Mouse (Mus musculus) ovary, postnatal 36 days (tissue): ENCODE data around the gene Myh3.

ENCODE experiments used
- DNase-seq: peaks from one replicate; pipeline ENCODE4 v3.0.0; 2022; ENCODE audit warnings: low spot score, mixed read lengths

Gene Myh3

DNA sequence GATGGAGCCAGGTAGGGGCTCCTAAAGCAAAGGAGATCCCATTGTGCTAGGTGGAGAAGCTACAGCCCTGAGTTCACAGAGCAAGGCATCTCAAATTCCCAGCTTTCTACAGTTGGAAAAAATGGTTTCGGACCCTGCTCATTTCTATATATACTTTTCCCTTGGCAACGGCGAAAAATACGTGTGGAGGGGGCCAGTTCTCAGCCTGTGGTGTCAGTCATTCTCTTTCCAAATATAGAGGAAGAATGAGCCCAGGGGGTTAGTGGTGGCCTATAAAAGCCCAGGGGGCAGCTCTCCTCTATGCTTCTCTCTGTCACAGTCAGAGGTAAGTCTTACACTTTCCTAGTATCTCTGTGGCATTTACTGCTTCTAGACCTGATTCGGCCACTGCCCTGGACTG lies at the start of gene Myh3:
TSS of gene Myh3 (plus strand) at position 301 of the 400 bp plus-strand sequence.
- no peak for DNase-seq

DNA sequence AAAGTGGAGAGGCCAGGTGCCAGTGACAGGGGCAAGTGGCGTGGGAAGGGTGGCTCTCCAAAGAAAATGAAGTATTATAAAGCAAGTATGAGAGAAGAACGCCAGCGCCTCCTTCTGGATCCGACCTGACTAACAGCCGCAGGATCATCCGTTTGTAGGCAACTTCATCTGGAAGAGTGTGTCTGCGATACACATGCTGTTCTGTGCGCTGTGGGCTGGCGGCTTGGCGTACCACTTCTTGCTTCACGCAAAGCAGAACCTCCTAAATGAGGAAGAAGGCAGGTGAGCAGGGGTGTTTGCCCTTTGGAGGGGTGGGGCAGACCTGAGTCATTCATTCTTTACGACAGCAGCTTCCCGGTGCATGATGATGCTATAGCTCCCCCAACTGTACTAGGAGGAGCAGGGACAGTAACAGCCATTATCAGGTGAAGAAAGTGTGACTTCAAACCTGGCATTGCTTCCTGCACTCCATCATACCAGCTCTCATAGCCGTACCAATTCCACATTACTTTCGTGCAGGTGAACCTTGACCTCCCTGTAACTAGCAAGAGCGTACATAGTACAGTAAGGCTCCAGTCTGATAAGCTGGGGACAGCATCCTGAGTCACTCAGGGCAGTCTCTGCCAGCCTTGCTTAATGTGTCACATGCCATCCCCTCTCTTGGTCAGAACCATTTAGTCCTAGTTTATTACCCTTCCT lies 47.0 kb upstream of the Myh3 start:
- no peak for DNase-seq

DNA sequence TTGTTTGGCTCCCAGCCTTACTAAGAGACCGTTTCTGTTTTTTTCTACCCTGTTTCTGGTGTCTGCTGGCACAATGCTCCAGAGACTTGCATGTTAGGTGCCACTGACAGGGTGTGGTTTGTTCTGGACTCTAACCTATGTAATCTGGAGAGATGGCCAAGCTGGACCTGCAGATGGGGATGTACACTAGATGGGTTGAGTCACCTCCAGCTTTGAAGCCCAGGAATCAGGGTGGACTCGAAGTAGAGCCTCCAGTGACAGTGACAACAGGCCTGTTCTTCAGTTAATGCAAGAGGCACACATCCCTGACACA lies 46.5 kb upstream of the Myh3 start:
- no peak for DNase-seq

DNA sequence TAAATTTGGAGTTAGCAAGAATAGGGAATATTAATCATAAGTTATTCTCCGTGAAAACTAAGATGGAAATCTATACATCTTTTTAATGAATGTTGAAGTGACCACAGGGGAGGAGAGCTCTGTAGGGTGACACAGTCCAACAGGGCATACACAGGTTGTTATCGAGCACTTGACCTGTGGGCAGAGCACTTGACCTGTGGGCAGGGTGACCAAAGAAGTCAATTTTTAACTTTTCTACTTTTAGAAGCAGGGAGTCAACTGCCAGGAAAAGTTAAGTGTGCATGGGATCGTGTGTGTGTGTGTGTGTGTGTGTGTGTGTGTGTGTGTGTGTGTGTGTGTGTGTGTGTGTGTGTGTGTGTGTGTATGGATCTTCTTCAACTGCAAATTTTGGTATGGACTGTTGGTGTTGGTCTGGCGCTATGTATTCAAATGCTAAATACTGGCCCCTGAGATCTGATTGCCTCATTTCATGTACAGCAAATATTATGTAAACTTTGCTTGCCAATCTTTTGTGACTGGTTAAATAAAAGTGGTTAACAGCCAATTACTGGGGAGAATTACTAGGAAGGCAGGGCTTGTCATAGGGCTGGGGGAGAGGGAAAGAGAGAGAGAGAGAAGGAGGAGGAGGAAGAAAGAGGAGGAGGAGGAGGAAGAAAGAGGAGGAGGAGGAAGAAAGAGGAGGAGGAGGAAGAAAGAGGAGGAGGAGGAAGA lies 43.2 kb upstream of the Myh3 start:
- no peak for DNase-seq

DNA sequence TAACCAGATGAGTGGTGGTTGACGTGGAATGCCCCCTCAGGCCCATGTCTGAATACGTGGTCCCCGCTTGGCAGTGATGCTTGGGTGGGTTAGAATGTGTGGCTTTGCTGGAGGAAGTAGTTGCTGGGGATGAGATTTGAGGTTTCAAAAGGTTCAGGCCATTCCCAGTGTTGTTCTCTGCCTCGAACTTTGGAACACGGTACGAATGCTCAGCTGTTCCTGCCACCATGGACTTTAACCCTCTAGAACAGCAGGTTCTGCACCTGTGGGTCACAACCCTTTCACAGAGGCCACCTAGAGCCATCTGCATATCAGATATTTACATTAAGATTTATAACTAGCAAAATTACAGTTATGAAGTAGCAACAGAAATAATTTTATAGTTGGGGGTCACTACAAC lies 41.9 kb upstream of the Myh3 start:
- no peak for DNase-seq

DNA sequence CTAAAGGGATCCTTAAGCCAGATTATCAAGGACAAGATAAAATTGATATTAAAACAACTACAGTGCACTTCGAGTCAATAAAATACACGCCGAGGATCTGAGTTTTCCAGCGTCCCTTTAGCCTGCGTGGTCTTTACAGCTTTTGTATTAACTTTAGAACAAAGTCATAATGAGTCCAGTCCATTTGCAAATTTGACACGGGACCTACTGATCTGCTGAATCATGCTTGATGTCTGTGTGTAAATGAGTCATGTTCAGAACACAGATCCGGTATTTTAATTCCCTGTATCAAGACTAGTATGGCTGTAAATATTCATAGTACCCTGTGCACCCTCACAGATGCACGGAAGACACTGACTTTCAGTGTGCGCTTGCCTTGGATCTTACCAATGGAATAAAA lies 41.2 kb upstream of the Myh3 start:
- DNase-seq = no peak

DNA sequence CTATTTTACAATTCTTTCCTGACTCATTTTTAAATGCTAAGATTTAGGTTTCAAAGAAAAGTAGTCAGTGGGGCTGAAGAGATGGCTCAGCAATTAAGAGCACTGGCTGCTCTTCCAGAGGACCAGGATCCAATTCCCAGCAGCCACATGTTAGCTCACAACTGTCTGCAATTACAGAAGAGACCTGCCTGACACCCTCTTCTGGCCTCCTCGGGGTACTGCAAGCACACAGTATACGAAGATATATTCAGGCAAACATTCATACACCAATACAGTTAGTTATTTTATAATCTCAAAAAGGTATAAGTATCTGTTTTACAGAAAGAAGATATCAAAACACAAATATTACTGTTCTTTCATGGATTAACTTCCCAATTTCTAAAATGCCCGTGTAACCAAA lies 38.3 kb upstream of the Myh3 start:
- no peak for DNase-seq

DNA sequence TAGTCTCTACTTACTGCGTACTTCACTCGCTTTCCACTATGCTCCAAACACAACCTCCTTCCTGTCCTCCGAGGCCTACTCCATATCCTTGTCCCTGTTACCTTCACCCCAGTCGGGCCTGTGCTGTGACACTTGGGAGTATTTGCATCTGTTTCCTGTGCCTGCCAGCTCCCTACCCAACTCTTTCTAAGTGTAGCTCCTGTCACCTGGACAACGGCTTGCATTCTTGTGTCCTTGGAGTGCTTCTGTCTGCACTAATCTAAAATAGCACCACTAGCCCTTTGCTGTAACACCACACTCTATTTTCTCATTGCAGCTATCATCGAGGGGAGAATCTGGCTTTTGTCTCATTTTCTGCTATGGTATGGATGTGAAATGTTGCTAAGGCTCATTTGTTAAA lies 37.6 kb upstream of the Myh3 start:
- DNase-seq = no peak

DNA sequence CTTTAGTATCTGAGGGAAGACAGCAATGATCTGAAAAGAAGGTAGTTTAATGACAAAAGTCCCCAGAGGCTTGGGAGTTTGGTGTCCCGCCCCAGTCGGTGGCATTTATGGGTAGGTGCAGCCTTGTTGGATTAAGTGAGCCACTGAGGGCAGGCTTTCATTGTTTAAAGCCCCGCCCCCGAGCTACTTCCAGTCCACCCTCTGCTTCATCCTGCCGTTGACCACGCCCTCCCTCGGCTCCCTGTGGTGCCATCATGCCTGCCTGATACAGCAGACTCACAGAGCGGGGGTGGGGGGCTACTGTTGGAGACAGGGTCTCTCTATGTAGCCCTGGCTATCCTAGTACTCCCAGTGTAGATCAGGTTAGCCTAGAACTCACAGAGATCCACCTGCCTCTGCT lies 35.1 kb upstream of the Myh3 start:
- DNase-seq = no peak

DNA sequence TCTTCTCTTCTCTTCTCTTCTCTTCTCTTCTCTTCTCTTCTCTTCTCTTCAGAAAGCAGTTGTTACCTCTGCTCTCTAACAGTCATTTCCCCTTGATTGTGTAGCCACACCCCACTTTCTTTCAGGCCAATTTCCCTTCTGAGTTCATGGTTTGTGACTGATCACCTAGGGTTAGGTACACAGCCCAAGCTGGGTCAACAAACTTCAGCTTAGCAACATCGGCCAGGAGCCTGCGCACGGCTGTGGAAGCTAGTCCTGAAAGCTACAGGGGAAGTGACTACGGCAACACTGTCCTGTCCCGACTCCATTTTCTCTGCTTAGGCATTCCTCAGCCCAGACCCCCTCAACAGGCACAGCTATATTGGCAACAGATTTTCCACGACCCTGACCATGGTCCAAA lies 33.1 kb upstream of the Myh3 start:
- no peak for DNase-seq

DNA sequence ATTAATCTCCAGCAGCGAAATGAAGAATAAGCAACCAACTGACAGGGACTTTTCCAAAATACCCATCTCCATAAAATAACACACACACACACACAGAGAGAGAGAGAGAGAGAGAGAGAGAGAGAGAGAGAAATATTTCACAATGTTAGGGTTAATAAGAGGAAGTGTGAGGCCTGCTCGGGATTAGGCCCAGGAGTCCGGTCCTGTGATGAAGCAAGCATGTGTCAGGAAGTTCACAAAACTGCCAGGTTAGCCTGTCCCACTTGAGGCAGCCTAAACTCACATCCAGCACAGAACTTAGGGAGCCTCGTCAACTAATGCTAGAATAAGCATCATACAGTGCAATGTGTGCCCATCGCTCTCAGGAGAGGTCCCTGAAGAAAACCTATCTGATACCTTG lies 30.9 kb upstream of the Myh3 start:
- no peak for DNase-seq

DNA sequence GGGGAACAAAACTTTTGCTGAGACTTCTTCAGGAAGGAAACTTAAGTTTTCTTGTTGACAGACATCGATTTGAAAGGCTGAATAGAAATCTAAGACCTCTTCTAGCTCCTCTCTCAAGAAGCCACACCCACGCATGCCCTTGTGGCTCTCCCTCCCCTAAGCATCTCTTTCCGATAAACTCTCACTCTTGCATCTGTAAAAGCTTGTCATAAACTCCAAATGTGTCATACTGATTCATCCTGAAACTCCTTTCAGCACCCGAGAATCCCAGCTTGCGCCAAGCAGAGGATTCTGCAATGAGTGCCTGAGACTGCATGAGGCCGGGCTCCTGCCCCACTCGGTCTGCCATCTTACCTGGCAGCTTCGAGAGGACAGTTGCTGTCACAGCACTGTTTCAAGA lies 29.6 kb upstream of the Myh3 start:
- DNase-seq = no peak

DNA sequence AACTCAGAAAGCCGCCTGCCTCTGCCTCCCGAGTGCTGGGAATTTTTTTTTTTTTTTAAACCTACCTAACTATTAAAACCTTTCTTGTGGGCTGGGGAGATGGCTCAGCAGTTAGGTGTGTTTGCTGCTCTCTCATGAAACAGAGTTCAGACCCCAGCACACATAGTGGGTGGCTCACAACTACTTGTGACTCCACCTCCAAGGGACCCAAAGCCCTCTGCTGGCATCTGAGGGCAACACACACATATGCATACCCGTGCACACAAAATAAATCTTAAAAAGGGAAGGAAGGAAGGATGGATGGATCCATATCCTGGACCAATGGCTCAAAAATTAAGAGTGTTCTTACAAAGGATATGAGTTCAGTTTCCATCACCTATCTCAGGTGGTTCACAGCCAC lies 28.8 kb upstream of the Myh3 start:
- no peak for DNase-seq

DNA sequence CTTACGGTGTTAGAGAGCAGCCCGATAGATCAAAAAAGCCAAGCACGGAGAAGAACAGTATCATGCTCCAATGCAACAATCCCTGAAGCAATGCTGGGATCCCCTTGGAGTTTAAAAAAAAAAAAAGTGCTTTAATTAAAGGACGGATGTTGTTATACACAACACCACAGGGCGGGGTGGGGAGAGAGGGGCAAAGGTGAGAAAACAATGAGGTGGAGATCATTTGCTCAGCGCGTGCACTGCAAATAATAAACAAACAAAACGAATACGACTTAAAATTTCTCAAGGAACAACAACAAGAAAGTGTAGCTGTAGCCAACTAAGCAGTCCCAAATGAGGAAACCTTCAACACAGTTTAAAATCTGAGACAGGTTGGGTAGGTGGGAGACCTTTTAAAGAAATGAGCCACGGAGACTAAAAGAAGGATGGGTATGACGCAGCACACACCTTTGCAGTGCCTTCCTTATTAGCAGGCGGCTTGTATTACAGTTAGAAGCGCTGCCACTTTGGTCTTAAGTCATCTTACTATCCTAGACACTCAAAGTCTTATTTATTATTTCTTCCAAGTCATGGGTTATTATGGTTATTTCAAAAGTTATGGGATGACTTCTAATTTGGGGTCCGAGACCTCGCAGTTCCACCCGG lies 26.3 kb upstream of the Myh3 start:
- no peak for DNase-seq

DNA sequence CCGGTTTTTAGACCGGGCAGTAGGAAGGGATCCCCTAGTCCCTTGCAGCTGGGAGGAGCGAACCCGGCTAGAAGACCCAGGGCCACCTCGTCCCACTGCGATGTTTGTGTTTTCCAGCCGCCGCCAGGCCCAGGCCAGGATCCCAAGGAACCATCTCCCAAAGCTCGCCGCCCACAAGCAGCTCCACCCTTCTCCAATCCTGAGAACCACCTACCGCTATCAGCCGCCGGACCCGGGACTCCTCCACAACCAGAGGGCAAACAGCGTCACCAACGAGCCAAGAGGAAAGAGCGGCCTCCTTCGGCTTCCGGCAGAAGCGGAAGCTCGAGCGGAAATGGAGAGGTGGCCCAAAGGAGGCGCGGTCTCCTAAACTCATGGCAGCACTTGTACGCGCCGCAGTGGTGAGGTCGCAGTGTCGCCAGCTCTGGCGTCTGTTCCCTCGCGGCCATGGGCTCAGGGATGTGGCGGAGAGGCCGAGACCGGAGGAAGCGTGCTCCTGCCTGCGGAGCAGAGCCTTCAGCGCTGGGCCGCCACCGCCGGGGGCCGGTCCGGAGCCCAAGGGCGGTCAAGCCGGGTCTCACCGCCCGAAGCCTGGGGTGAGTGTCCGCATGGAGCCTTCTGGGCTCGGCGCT lies 25.7 kb upstream of the Myh3 start, which contains the start of the genes Adprm and Sco1:
TSS of gene Adprm (minus strand) at position 274 of the 632 bp plus-strand sequence.
TSS of gene Sco1 (plus strand) at position 350 of the 632 bp plus-strand sequence.
- peak; percentile 88 for DNase-seq

DNA sequence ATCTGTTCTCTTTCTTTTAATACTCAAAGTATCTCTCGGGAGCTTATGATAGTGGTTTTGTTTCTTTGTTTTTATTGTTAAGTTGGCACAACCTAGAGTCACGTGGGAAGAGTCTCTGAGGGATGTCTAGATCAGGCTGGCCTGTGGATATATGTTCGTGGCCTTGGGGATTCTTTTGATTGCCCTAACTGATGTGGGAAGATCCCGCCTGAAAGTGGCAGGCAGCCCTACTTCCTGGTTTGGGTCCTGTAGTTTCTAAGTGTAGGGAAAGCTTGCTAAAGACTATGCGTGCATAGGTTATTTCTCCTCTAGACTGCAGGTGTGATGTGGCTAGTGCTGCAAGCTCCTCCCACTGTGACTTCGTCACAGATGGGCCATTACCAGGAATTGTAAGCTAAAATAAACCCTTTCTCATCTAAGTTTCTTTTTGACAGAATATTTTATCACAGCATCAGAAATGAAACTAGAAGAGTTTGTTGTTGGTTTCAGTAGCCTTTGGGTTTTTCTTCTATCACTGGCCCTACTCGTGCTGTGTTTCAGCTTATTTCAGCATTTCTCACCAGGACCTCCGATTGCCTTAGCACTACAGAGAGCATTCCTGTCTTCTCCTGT lies 23.2 kb upstream of the Myh3 start:
- DNase-seq = no peak

DNA sequence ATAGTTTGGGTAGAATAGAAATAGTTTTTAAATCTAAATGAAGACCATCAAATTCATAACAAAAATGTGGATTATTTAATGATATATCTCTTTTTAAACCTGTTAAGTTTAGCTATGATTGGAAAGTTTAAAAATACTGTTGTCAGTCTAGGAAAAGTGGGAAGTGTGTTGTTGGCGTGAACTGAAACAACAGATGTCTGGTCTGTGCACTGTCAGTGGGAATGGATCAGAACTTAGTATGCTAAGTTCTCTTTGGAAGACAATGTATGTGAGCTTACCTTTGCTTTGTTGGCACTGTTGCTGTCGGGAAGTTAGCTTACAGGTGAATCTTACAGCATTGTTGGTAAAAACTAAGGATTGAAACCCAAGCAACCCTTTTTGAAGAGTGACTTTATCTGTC lies 16.8 kb upstream of the Myh3 start:
- no peak for DNase-seq

DNA sequence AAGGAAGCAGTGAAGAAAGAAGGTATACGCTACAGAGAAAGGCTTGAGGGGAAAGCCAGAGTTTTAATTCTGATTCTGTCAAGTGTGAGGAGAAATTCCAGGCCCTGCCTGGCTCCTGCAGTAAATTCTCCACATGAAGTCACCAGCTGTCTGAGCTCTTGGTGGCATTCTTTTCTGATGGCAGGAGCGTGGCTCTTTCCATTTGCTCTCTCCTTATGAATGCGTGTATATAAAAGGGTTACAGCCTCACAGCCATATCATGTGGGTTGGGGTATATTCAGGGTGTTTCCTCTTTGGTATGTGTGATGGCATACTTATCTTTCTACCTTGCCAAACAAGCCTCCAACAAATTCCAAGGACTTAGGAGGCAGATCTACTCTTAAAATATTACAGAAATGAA lies 15.4 kb upstream of the Myh3 start:
- no peak for DNase-seq

DNA sequence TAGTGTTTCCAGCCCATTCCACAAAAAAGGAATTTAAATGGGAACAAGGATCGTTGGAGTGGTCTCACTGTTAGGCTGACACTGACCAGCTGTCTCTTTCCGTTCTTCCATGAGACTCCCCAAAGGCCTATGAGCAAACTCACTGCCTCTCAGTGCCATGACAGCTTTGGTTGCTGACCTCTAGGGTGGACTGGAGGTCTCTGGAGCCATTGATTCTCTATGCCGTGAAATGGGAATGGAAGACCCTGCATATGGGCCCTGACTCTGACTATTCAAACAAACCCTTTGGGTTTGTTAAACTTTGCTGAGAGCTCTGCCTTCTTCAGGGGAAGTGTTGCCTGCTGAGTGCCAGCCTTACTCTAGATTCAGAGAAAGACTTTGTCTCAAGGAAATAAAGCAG lies 10.4 kb upstream of the Myh3 start:
- DNase-seq = no peak

DNA sequence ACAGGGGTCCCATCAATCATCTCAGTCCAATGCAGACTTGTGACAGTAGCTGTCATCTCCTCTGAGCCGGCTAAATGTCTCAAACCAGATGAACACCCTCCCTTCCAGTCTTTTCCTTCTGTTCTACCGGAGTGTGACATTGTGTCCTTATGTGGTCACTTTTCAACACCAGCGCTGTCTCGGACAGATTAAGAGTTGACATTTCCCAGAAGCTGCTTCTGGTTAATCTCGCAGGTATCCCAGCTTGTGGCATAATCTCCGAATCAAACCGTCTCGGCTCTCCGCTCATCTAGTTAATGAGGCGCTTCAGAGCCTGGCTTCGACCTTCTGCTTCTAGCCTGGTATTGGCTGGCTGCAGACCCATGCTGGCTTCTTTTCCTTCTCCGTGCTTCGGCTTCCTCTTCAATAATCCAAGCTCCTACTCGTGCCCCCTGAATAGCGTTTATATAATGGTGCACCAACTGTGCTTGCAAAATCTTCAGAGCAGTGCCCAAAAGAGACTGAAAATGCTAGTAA lies 5.4 kb upstream of the Myh3 start:
- DNase-seq = no peak

DNA sequence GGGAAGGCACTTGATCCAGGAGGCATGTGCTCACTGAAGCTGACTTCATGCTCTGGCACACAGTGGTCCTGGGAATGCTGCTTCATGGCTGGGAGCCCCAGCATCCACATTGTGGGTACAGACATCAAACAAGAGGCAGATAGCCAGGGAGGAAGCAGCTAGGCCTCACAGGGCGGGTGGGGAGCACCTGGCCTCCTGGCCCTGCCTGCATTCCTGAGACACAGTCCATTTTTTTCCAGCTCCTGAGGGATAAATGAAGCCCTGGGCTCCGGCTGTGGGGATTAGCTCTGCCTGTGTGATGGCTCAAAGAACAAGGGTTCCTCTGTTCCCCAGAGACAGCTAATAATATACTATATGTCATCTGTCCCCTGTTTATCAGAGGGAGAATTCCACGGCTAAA lies 3.1 kb upstream of the Myh3 start:
- DNase-seq = no peak

DNA sequence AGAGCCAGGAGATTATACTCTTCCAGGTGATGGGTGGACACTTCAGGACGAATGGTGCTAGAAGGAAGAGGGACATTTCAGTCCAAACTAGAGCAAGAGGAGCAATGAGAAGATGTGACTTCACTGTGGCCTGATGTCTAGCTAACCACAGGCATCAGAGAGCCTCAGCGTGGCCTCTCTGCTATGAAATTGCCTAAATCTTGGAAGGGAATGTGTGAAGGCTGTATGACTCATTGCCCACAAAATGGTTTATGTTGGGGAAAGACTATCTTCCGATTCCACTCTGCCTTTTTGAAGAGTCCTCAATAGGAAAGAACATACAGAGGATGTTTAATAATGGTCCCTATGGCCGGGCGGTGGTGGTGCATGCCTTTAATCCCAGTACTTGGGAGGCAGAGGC lies 1.3 kb upstream of the Myh3 start:
- no peak for DNase-seq
